In the genomic region with DNA sequence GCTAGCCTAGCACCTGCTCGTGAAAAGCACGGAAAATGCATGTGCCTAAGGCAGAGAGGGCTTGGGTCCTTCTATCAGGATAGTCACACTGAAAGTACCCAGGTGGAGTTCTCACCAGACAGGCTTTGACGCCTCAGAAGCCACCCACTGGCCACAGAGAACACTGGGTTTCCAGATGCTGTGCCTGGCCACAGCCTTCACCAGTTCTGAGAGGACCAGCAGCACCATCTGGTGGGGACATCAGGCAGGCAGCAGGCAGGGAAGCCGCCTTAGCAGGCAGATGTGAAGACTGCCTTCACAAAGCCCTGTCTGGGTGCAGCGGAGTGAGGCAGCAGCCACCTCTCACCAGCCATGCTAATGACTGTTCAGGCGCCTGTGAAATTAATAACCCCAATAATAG, we compare ENCODE assay signal across 7 mouse cellular contexts. TPM values are rescaled to one million over a fixed set of nuclear protein-coding genes. Genes with fewer than 3 reads are reported as not detected.
A peak's percentile ranks its signal among the peaks of the same experiment; 100 is the strongest.
DNase-seq lines count a peak whose midpoint lies in the region; ATAC-seq and TF ChIP-seq lines count a peak whose summit lies in the region.

No protein-coding gene starts in this region.

- H3K27ac ChIP-seq in embryonic facial prominence, embryonic 11.5 days (replicated peaks; ENCODE audit: low read depth, low read length) = no peak overlapping the region
- no peak overlapping the region for H3K27ac ChIP-seq in kidney, embryonic 14.5 days (ENCODE audit: low read depth, low read length)
- no peak overlapping the region for H3K27ac ChIP-seq in limb, embryonic 14.5 days (replicated peaks; ENCODE audit: low read depth, low read length)

- no peaks in the 10 kb centered on the region for H3K27me3 ChIP-seq in embryonic facial prominence, embryonic 11.5 days (ENCODE audit: control insufficient read depth, insufficient read depth, low read length)
- no peaks in the 10 kb centered on the region for H3K27me3 ChIP-seq in kidney, embryonic 14.5 days (ENCODE audit: control insufficient read depth, insufficient read depth, low read length)
- no peaks in the 10 kb centered on the region for H3K27me3 ChIP-seq in limb, embryonic 14.5 days (ENCODE audit: control insufficient read depth, insufficient read depth, low read length)
- H3K27me3 ChIP-seq in myocyte (ENCODE audit: control insufficient read depth, insufficient read depth, insufficient read length) = no peaks in the 10 kb centered on the region

- WGBS in embryonic facial prominence, embryonic 11.5 days = 33% methylated on average over 6 of the region's 6 CpGs
- WGBS in kidney, embryonic 14.5 days = 26% methylated on average over 6 of the region's 6 CpGs
- 27% methylated on average over 6 of the region's 6 CpGs for WGBS in limb, embryonic 14.5 days

- H3K9me3 ChIP-seq in embryonic facial prominence, embryonic 11.5 days (replicated peaks; ENCODE audit: control insufficient read depth, low read length) = no peaks in the 10 kb centered on the region
- H3K9me3 ChIP-seq in kidney, embryonic 14.5 days (ENCODE audit: control insufficient read depth, low read length) = no peaks in the 10 kb centered on the region
- H3K9me3 ChIP-seq in limb, embryonic 14.5 days (ENCODE audit: control insufficient read depth, low read length) = no peaks in the 10 kb centered on the region

- DNase-seq in adrenal gland, postnatal 10 days = peak; percentile 84
- DNase-seq in embryonic facial prominence, embryonic 11.5 days (ENCODE audit: low spot score) = peak; percentile 83
- peak; percentile 66 for DNase-seq in heart, adult 8-10 months (ENCODE audit: low spot score)
- DNase-seq in limb, embryonic 14.5 days (ENCODE audit: low spot score) = peak; percentile 76
- peak; percentile 39 to 46 for DNase-seq in spleen, postnatal 36 days (ENCODE audit: low spot score in 2 of 2)

- no peaks in the 10 kb centered on the region for H3K36me3 ChIP-seq in embryonic facial prominence, embryonic 11.5 days (replicated peaks; ENCODE audit: control insufficient read depth, insufficient read depth, low read depth, low read length)
- H3K36me3 ChIP-seq in kidney, embryonic 14.5 days (ENCODE audit: control insufficient read depth, insufficient read depth, low read length) = no peaks in the 10 kb centered on the region
- H3K36me3 ChIP-seq in limb, embryonic 14.5 days (ENCODE audit: control insufficient read depth, insufficient read depth, low read length) = no peaks in the 10 kb centered on the region; the same call in 1 of the 2 replicates
- H3K36me3 ChIP-seq in myocyte (ENCODE audit: control insufficient read depth, insufficient read depth) = peaks cover 11% of the 10 kb centered on the region

- H3K4me1 ChIP-seq in embryonic facial prominence, embryonic 11.5 days (ENCODE audit: control insufficient read depth, insufficient read depth, low read length) = no peaks in the 10 kb centered on the region
- peaks cover 13% of the 10 kb centered on the region for H3K4me1 ChIP-seq in kidney, embryonic 14.5 days (ENCODE audit: control insufficient read depth, insufficient read depth, low read length)
- no peaks in the 10 kb centered on the region for H3K4me1 ChIP-seq in limb, embryonic 14.5 days (ENCODE audit: control insufficient read depth, insufficient read depth, low read length)

- no peak overlapping the region for H3ac ChIP-seq in myocyte (ENCODE audit: control insufficient read depth, insufficient read length)

- H3K4me3 ChIP-seq in embryonic facial prominence, embryonic 11.5 days (ENCODE audit: low read depth, low read length) = no peak overlapping the region
- no peak overlapping the region for H3K4me3 ChIP-seq in kidney, embryonic 14.5 days (ENCODE audit: low read length)
- H3K4me3 ChIP-seq in limb, embryonic 14.5 days (replicated peaks; ENCODE audit: low read length) = no peak overlapping the region
- H3K4me3 ChIP-seq in myocyte = no peak overlapping the region

- no peak for TF ChIP-seq POLR2A in limb, embryonic 14.5 days (IDR thresholded peaks at IDR 0.05; ENCODE audit: borderline replicate concordance, extremely low read depth, insufficient read depth, insufficient read length)
- TF ChIP-seq POLR2A in myocyte (IDR thresholded peaks at IDR 0.05; ENCODE audit: insufficient read length, low read depth) = no peak

- peaks cover 15% of the 10 kb centered on the region for H3K79me2 ChIP-seq in myocyte (ENCODE audit: control insufficient read depth, insufficient read depth)

- ATAC-seq in embryonic facial prominence, embryonic 11.5 days (replicated peaks; ENCODE audit: insufficient number of reproducible peaks, low FRiP score, low TSS enrichment, low read depth) = peak; percentile 63; the same call in 1 of the 2 replicates
- ATAC-seq in kidney, embryonic 14.5 days (ENCODE audit: low FRiP score, low TSS enrichment) = peak; percentile 75
- peak; percentile 80 for ATAC-seq in limb, embryonic 14.5 days (ENCODE audit: low FRiP score, low read depth)

- no peak overlapping the region for H3K9ac ChIP-seq in embryonic facial prominence, embryonic 11.5 days (replicated peaks; ENCODE audit: low read length)
- H3K9ac ChIP-seq in kidney, embryonic 14.5 days (ENCODE audit: low read depth, low read length) = no peak overlapping the region
- no peak overlapping the region for H3K9ac ChIP-seq in limb, embryonic 14.5 days (ENCODE audit: low read depth, low read length, severe bottlenecking)

- H3K4me2 ChIP-seq in embryonic facial prominence, embryonic 11.5 days (ENCODE audit: low read depth, low read length) = no peak overlapping the region
- no peak overlapping the region for H3K4me2 ChIP-seq in kidney, embryonic 14.5 days (replicated peaks; ENCODE audit: low read depth, low read length)
- no peak overlapping the region for H3K4me2 ChIP-seq in limb, embryonic 14.5 days (replicated peaks; ENCODE audit: low read depth, low read length, severe bottlenecking)
- H3K4me2 ChIP-seq in myocyte (ENCODE audit: low read depth) = no peak overlapping the region

TF ChIP-seq in myocyte, 11 proteins besides CTCF, POLR2A, EP300 and RAD21:
- peak in 1 of 3 experiments; percentile 62 for TF ChIP-seq MYOG (IDR thresholded peaks at IDR 0.05; ENCODE audit: control insufficient read depth in 1 of 3, insufficient read depth in 1 of 3, insufficient read length in 2 of 3, low read depth in 2 of 3)
- peak in 1 of 3 experiments; percentile 30 for TF ChIP-seq MYOD1 (IDR thresholded peaks at IDR 0.05; ENCODE audit: control insufficient read depth in 1 of 3, insufficient read length in 2 of 3, low read depth in 2 of 3)
- TF ChIP-seq POLR2AphosphoS2 (IDR thresholded peaks at IDR 0.05; ENCODE audit: insufficient read length, low read depth) = peak; percentile 38
- no peak for TF ChIP-seq REST (IDR thresholded peaks at IDR 0.05; ENCODE audit: insufficient read depth, insufficient read length)
- no peak for TF ChIP-seq CEBPB (IDR thresholded peaks at IDR 0.05; ENCODE audit: insufficient read depth, poor library complexity, severe bottlenecking)
- TF ChIP-seq TCF12 (IDR thresholded peaks at IDR 0.05; ENCODE audit: insufficient read depth, poor library complexity, severe bottlenecking) = no peak

RNA-seq across cellular contexts. Expression of a gene that starts 40.7 kb away (rescaled TPM):
- 10 to 100 TPM; 71.1 to 81.2 TPM for total RNA-seq in adrenal gland, postnatal 10 days (2021)
- 56.2 and 61.4 TPM in 2 replicates for polyA plus RNA-seq in embryonic facial prominence, embryonic 11.5 days (2014; fragmentation: Nextera tagmentation; extraction: Ambion mirVana)
- total RNA-seq in heart, adult 8-10 months (2022) = 10 to 100 TPM; 19.5 to 22.3 (median 20.7) TPM
- polyA plus RNA-seq in kidney, embryonic 14.5 days (2014; fragmentation: Nextera tagmentation; extraction: Ambion mirVana) = 87.1 and 96.9 TPM in 2 replicates
- 90.1 and 96.5 TPM in 2 replicates for polyA plus RNA-seq in limb, embryonic 14.5 days (2012; rRNA removed)
- polyA plus RNA-seq in limb, embryonic 14.5 days (2014; fragmentation: Nextera tagmentation; extraction: Ambion mirVana) = 113 and 116 TPM in 2 replicates
- 417 TPM for polyA plus RNA-seq in myocyte (2012; fragmentation: generic; extraction: Trizol)
